Mouse (Mus musculus): ENCODE measurements around the gene Arpp21. TPM values are rescaled to one million over a fixed set of nuclear protein-coding genes. Genes with fewer than 3 reads are reported as not detected.

Gene Arpp21
- total RNA-seq, 1 experiment = 0.22 TPM

DNA sequence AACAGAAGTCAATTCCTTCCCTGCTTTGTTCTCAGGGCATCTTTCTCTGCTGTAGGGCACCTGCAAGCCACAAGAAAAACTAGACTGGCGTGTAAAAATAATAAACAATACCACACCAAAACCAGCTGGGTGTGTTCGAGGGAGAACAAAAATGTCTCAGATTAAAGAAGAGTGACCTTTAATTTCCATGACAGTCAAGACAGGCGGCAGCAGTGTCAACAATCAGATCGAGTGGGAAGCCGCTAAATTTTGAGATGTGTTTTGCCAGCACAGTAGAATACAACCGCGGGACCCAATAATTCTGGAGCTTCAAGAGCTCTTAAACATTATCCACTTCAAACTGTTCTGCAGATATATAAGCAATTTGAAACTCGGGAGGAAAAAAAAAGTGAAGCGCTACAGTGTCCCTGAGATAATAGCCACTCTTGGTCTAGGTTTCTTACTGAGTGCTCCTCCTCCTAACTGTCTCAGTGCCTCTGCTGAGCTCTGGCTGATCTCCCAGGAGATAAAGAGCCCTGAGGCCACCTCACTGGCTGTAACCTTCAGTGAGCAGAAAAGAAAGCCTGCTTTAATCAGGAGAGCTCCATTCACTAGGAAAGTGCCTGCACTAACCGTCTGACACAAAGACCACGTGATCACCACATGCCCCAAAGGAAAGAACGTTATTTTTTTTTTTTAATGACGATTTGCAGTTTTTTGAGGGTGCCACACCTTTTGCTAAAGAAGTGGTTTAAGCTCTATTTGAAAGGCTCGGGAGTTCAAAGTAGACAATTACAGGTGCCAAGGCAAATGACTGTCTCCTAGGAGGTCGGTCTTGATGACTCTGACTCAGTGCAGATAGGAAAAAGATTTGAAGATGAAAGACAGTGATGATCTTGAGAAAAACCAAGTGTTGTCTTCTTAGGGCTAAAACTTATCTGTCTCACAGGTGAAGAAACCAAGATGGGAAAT, 61.1 kb downstream of the Arpp21 start:
- TF ChIP-seq ZNF384 (IDR thresholded peaks at IDR 0.05; ENCODE audit: low read depth, low read length) (no peak), HCFC1 (IDR thresholded peaks at IDR 0.05; ENCODE audit: borderline replicate concordance, insufficient read depth, low read length) (no peak), ZC3H11A (IDR thresholded peaks at IDR 0.05; ENCODE audit: borderline replicate concordance, low read depth, low read length) (no peak), CHD2 (IDR thresholded peaks at IDR 0.05; ENCODE audit: low read depth, low read length) (no peak), MAFK (IDR thresholded peaks at IDR 0.05; ENCODE audit: insufficient read depth, low read depth, low read length) (no peak)
- Histone ChIP-seq H3K9me3 (ENCODE audit: control insufficient read depth, insufficient read depth, low read depth, low read length) (no peaks in the 10 kb centered on the region), H3K9ac (ENCODE audit: insufficient read depth, low read depth, low read length, poor library complexity, severe bottlenecking) (no peak overlapping the region), H3K4me1 (ENCODE audit: control insufficient read depth in 2 of 2, insufficient read depth in 2 of 2, low read length in 2 of 2, poor library complexity in 1 of 2) (no peaks in the 10 kb centered on the region), H3K4me3 (ENCODE audit: insufficient read depth in 1 of 2, low read depth in 1 of 2, low read length in 2 of 2, poor library complexity in 1 of 2, severe bottlenecking in 1 of 2) (no peak overlapping the region), H3K27ac (ENCODE audit: insufficient read depth, low read depth, low read length, poor library complexity, severe bottlenecking) (no peak overlapping the region), H3K36me3 (ENCODE audit: control insufficient read depth, insufficient read depth, low read length, poor library complexity, severe bottlenecking) (no peaks in the 10 kb centered on the region)
- in situ Hi-C loops (cut with MboI; ENCODE audit: low sequenced_read_pairs in 2 of 2, unreplicated experiment in 2 of 2) = no loop called here
- peak; percentile 19 for DNase-seq (ENCODE audit: low read depth, low spot score)

DNA sequence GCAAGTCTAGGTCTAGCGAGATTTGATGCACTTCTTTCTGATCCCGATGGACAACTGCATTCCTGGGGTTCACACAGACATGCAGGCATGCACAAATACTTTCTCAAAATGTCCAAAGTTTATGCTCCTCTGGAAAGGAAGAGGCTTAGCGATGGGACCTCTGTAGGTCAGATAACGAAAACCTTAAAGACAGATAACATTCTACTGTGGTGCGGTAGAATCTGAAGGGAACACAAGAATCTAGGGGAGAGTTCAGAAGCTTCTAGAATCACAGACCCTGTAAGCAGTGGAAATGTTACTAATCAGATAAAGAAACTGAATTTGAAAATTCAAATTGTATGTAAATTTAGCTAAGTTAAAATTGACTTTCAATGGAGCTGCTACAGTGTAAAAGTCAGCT, 62.0 kb downstream of the Arpp21 start:
- no peak for TF ChIP-seq CHD2 (IDR thresholded peaks at IDR 0.05; ENCODE audit: low read depth, low read length)
- no peak for TF ChIP-seq HCFC1 (IDR thresholded peaks at IDR 0.05; ENCODE audit: borderline replicate concordance, insufficient read depth, low read length)
- in situ Hi-C loops (cut with MboI; ENCODE audit: low sequenced_read_pairs in 2 of 2, unreplicated experiment in 2 of 2) = no loop called here
- Histone ChIP-seq H3K36me3 (ENCODE audit: control insufficient read depth, insufficient read depth, low read length, poor library complexity, severe bottlenecking) (no peaks in the 10 kb centered on the region), H3K27ac (ENCODE audit: insufficient read depth, low read depth, low read length, poor library complexity, severe bottlenecking) (no peak overlapping the region), H3K9ac (ENCODE audit: insufficient read depth, low read depth, low read length, poor library complexity, severe bottlenecking) (no peak overlapping the region), H3K9me3 (ENCODE audit: control insufficient read depth, insufficient read depth, low read depth, low read length) (no peaks in the 10 kb centered on the region), H3K4me1 (ENCODE audit: control insufficient read depth in 2 of 2, insufficient read depth in 2 of 2, low read length in 2 of 2, poor library complexity in 1 of 2) (no peaks in the 10 kb centered on the region), H3K4me3 (ENCODE audit: insufficient read depth in 1 of 2, low read depth in 1 of 2, low read length in 2 of 2, poor library complexity in 1 of 2, severe bottlenecking in 1 of 2) (no peak overlapping the region)
- DNase-seq (ENCODE audit: low read depth, low spot score) = no peak

DNA sequence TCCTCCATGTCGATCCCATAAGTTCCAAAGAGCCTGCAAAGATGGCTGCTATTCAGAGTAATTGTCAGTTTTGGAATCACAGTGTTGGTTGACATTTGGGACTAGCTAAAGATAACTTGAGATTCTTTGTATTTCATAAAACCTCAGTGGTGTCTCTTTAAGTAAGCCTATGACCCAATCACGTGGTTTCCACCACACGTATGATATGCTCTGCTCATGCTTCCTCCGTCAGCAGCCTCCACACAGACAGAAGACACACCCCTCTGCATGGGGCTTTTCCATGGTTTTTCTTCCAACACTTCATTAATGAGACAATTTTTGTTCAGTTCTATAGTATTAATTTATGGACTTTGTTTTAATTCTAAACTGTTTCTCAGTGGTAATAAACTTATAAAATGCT, 71.1 kb downstream of the Arpp21 start:
- Histone ChIP-seq H3K9ac (ENCODE audit: insufficient read depth, low read depth, low read length, poor library complexity, severe bottlenecking) (no peak overlapping the region), H3K4me3 (ENCODE audit: insufficient read depth in 1 of 2, low read depth in 1 of 2, low read length in 2 of 2, poor library complexity in 1 of 2, severe bottlenecking in 1 of 2) (no peak overlapping the region), H3K9me3 (ENCODE audit: control insufficient read depth, insufficient read depth, low read depth, low read length) (no peaks in the 10 kb centered on the region), H3K27ac (ENCODE audit: insufficient read depth, low read depth, low read length, poor library complexity, severe bottlenecking) (no peak overlapping the region), H3K4me1 (ENCODE audit: control insufficient read depth in 2 of 2, insufficient read depth in 2 of 2, low read length in 2 of 2, poor library complexity in 1 of 2) (no peaks in the 10 kb centered on the region), H3K36me3 (ENCODE audit: control insufficient read depth, insufficient read depth, low read length, poor library complexity, severe bottlenecking) (no peaks in the 10 kb centered on the region)
- in situ Hi-C loops (cut with MboI; ENCODE audit: low sequenced_read_pairs in 2 of 2, unreplicated experiment in 2 of 2) = no loop called here
- DNase-seq (ENCODE audit: low read depth, low spot score) = no peak
- TF ChIP-seq CHD2 (IDR thresholded peaks at IDR 0.05; ENCODE audit: low read depth, low read length) (no peak), ZC3H11A (IDR thresholded peaks at IDR 0.05; ENCODE audit: borderline replicate concordance, low read depth, low read length) (no peak), MAFK (IDR thresholded peaks at IDR 0.05; ENCODE audit: insufficient read depth, low read depth, low read length) (no peak), HCFC1 (IDR thresholded peaks at IDR 0.05; ENCODE audit: borderline replicate concordance, insufficient read depth, low read length) (no peak), ZNF384 (IDR thresholded peaks at IDR 0.05; ENCODE audit: low read depth, low read length) (no peak)

DNA sequence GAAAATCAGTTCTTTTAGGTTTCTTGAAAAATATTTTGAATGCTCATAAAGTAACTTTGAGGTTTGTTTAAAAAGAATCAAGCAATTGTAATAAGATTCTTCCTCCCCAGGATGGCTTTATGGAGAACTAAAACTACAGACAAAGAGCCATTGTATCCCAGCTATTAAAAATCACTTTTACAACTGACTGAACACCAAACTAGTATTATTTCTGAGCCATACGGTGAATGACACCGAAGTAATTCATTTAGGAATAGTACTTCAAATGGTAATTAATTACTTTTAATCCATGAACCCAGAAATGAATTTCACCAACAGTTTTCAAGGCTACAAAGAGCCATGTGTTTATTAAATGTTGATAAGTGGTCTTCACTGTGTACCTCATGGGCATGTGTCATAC, 74.8 kb downstream of the Arpp21 start:
- Histone ChIP-seq H3K27ac (ENCODE audit: insufficient read depth, low read depth, low read length, poor library complexity, severe bottlenecking) (no peak overlapping the region), H3K4me1 (ENCODE audit: control insufficient read depth in 2 of 2, insufficient read depth in 2 of 2, low read length in 2 of 2, poor library complexity in 1 of 2) (no peaks in the 10 kb centered on the region), H3K4me3 (ENCODE audit: insufficient read depth in 1 of 2, low read depth in 1 of 2, low read length in 2 of 2, poor library complexity in 1 of 2, severe bottlenecking in 1 of 2) (no peak overlapping the region), H3K9ac (ENCODE audit: insufficient read depth, low read depth, low read length, poor library complexity, severe bottlenecking) (no peak overlapping the region), H3K9me3 (ENCODE audit: control insufficient read depth, insufficient read depth, low read depth, low read length) (no peaks in the 10 kb centered on the region), H3K36me3 (ENCODE audit: control insufficient read depth, insufficient read depth, low read length, poor library complexity, severe bottlenecking) (no peaks in the 10 kb centered on the region)
- in situ Hi-C loops (cut with MboI; ENCODE audit: low sequenced_read_pairs in 2 of 2, unreplicated experiment in 2 of 2) = no loop called here
- DNase-seq (ENCODE audit: low read depth, low spot score) = no peak
- TF ChIP-seq CHD2 (IDR thresholded peaks at IDR 0.05; ENCODE audit: low read depth, low read length) (no peak), ZNF384 (IDR thresholded peaks at IDR 0.05; ENCODE audit: low read depth, low read length) (no peak), MAFK (IDR thresholded peaks at IDR 0.05; ENCODE audit: insufficient read depth, low read depth, low read length) (no peak), ZC3H11A (IDR thresholded peaks at IDR 0.05; ENCODE audit: borderline replicate concordance, low read depth, low read length) (no peak)
